Mouse (Mus musculus): ENCODE measurements at regions not wholly inside any gene's neighbourhood (a gene's known extent, or its start where the extent isn't known, plus 50 kb on each side); places are given as distances from the start of the nearest gene placed in this dataset.
"Not testable (repeated sequence)": the region's sequence is repeated elsewhere in the genome, so short reads cannot be mapped to it uniquely, and the experiment has no call there.

GRCm38 (mm10) chr8:96586129-96586528 is 697.8 kb upstream of the Got2 start:
- DNase-seq (ENCODE audit: low spot score): no peak

GRCm38 (mm10) chr8:96552512-96552911 is 664.2 kb upstream of the Got2 start:
- DNase-seq (ENCODE audit: low spot score): no peak

DNA sequence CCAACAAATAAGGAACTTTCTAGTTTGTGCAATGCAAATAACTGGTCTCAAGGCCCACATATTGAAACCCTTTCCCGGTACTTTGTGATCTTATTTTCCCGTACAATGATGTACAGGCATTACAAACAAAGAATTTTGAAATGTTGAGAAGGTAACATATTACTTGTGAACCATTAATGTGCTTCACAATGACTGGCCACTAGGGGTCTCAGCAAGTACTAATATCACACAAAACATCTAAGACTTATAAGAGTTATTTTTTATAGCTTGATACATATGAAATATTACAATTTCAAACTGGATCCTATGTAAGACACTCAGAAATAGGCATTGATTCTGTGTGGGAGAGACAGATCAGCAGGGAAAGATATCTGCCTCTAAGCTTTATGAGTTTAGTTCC is 662.1 kb upstream of the Got2 start:
- no peak for DNase-seq (ENCODE audit: low spot score)

GRCm38 (mm10) chr8:96548663-96549062 is 660.3 kb upstream of the Got2 start:
- DNase-seq (ENCODE audit: low spot score): no peak

- no peak for DNase-seq (ENCODE audit: low spot score)
These were observed 659.8 kb upstream of the Got2 start for GRCm38 (mm10) chr8:96548187-96548586.

DNA sequence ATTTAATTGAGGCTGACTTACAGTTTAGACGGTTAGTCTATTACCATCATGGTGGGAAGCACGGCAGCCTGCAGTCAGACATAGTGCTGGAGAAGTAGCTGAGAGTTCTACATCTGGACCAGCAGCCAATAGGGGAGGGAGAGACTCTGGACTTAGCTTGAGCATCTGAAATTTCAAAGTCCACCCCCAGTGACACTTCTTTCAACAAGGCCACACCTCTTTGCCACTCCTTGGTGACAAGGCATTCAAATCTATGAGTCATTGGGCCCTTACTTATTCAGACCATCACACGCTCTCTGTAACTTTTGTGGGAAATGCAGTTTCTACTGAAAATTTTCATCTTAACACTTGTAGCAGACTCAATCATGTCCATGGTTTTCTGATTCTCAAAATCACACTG is 653.9 kb upstream of the Got2 start:
- no peak for DNase-seq (ENCODE audit: low spot score)

DNA sequence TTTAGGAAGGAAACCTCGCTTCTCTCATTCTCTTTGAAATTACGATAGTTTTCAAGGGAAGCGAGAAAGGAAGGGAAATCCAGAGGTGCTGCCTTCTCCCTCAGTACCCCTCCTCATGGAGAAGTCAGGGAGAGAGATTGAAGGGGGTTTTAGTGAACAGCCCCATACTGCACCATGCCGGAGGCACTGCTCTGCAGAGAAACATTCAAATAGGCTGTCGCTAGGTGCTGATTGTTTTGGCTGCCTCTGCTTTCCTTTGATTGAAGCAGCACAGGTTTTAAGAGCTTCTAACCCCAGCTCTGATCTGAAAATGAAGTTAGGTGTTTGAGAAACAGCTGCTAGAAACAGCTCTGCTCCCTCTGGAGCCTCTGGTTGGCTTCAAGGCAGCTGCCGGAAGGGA is 610.5 kb upstream of the Got2 start:
- no peak for DNase-seq (ENCODE audit: low spot score)

DNA sequence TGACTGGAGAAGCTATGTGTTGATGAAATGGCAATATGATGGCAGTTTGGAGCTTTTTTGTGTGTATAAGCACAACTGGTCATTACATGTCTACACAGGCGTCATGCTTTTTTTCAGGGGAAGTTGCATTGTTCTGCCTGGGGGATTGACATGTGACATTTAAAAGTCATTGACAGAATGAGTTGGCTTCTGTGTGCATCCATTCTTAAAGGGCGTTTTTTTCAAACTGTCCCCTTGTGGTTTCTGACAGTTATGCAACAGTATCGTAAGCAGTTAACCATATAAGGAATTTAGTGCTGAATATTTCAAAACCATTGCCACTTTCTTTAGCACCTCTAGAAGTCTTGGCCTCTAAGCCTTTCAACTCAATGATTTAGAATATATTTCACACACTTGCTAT is 607.1 kb upstream of the Got2 start:
- no peak for DNase-seq (ENCODE audit: low spot score)

DNA sequence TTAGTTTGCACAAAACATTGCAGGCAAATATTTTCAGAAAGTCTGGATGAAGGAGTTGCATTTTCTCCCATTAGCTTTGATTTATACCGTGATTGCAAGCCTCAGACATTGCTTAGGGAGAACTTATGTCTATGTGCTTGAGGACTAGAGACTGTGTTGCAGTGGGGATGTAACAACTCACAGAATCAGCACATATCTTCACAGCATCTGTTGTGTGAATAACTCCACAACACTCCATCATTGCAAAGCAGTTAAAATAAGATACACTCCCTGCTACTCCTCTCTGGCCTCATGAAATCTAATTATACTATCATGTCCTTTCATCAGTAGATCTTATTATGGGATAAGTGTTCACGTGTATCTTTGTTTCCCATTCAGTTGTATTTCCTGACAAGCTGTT is 601.5 kb upstream of the Got2 start:
- no peak for DNase-seq (ENCODE audit: low spot score)

GRCm38 (mm10) chr8:96488741-96489453 is 600.5 kb upstream of the Got2 start:
- DNase-seq (ENCODE audit: low spot score): no peak

DNA sequence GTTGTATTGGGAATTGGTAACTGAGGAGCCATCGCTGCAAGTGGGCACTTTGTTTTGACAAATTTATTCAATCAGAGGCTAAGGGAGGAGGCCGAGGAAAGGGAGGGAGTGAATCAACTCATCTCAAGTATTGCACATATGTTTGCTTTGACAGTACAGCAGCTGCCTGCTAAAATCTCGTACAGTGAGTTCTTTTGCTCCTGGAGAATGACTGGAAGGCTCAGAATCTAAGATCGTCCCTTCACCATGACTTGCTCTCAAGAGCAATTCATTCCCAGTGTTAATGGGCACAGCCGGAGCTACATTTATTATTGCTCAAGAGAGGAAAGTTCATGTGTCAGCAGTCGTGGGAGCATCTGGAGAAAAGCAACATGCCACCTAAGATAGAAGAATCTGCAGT is 567.6 kb upstream of the Got2 start:
- DNase-seq (ENCODE audit: low spot score): no peak

- DNase-seq (ENCODE audit: low spot score): no peak
These were observed 567.0 kb upstream of the Got2 start for GRCm38 (mm10) chr8:96455336-96455735.

DNA sequence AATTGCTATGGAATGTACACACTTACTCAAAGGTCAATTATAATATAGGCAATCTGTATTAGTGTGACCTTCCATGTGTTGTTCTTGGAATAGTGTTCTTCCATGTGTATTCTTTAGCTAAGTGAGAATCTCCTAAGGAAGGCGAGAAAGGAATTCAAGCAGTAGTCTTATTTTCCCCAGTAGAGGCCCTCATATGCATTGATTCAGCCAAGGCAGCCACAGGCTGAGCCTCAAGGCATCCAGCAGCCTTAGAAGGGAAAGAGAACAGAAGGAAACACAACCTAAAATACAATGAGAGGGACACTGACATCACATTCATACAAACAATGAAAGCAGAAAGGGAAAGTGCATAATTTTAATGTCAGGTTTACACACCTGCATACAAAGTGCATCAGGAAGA is 541.4 kb upstream of the Got2 start:
- DNase-seq (ENCODE audit: low spot score): no peak

GRCm38 (mm10) chr8:96426900-96427299 is 538.6 kb upstream of the Got2 start:
- DNase-seq (ENCODE audit: low spot score): no peak

GRCm38 (mm10) chr8:96409601-96410000 is 521.3 kb upstream of the Got2 start:
- DNase-seq (ENCODE audit: low spot score): no peak

- no peak for DNase-seq (ENCODE audit: low spot score)
These were observed 516.3 kb upstream of the Got2 start for GRCm38 (mm10) chr8:96404549-96405145.

GRCm38 (mm10) chr8:96403669-96404068 is 515.3 kb upstream of the Got2 start:
- DNase-seq (ENCODE audit: low spot score): no peak

- not testable (repeated sequence) for DNase-seq (ENCODE audit: low spot score)
These were observed 511.0 kb upstream of the Got2 start for GRCm38 (mm10) chr8:96399381-96399780.

- no peak for DNase-seq (ENCODE audit: low spot score)
These were observed 504.7 kb upstream of the Got2 start for GRCm38 (mm10) chr8:96393024-96393423.

DNA sequence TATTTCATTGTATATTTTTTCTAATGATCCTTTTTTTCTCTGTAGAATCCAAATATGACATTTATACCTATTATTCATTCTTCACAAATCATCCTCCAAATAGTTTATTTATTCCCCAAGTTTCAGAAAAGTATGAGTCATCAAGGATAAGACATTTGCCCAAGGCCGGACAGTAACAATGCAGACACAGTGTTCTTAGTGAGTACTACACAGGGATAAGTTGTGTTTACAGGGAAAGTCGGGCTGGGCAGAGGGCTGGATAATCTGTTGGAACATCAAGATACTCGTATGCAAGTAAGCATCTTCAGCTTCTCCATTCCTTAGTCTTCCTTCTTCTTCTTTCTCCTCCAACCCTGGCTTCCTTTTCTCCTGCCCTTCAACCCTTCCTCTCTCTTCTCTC is 500.9 kb upstream of the Got2 start:
- DNase-seq (ENCODE audit: low spot score): no peak

- no peak for DNase-seq (ENCODE audit: low spot score)
These were observed 482.2 kb upstream of the Got2 start for GRCm38 (mm10) chr8:96370500-96370899.

GRCm38 (mm10) chr8:96362853-96363445 is 474.6 kb upstream of the Got2 start:
- DNase-seq (ENCODE audit: low spot score): no peak

GRCm38 (mm10) chr8:96350531-96351069 is 462.3 kb upstream of the Got2 start:
- DNase-seq (ENCODE audit: low spot score): no peak

Data from ovary, postnatal 14 days (tissue).